Mouse (Mus musculus) limb, embryonic 15.5 days (tissue): ENCODE measurements around the gene Pigw. TPM values are rescaled to one million over a fixed set of nuclear protein-coding genes. Genes with fewer than 3 reads are reported as not detected.
"Not testable (repeated sequence)": the region's sequence is repeated elsewhere in the genome, so short reads cannot be mapped to it uniquely, and the experiment has no call there.

Source experiments
- ATAC-seq: fragments of 200-750 bp; cut with Nextera tagmentation; 2 replicates; pipeline ENCODE4 v1.8.0; 2017; ENCODE audit warnings: low read depth, moderate TSS enrichment; ENCODE audit not compliant: insufficient number of reproducible peaks, low FRiP score, low TSS enrichment
- H3K27ac ChIP-seq: fragments of 300-500 bp; sonication (generic); 2 replicates; pipeline ENCODE4 v1.5.1; 2015; ENCODE audit warnings: moderate library complexity, mild to moderate bottlenecking, inconsistent platforms
- H3K27me3 ChIP-seq: fragments of 300-500 bp; sonication (generic); 2 replicates; pipeline ENCODE4 v1.6.1; 2015; ENCODE audit warnings: inconsistent platforms
- H3K36me3 ChIP-seq: fragments of 300-500 bp; sonication (generic); 2 replicates; pipeline ENCODE4 v1.6.1; 2015; ENCODE audit warnings: inconsistent platforms
- H3K4me1 ChIP-seq: fragments of 300-500 bp; sonication (generic); 2 replicates; pipeline ENCODE4 v1.6.1; 2015; ENCODE audit warnings: inconsistent platforms
- H3K4me2 ChIP-seq: fragments of 300-500 bp; sonication (generic); 2 replicates; pipeline ENCODE4 v1.6.1; 2015; ENCODE audit warnings: mild to moderate bottlenecking, inconsistent platforms
- H3K4me3 ChIP-seq: fragments of 300-500 bp; sonication (generic); 2 replicates; pipeline ENCODE4 v1.5.1; 2015; ENCODE audit warnings: mild to moderate bottlenecking, inconsistent platforms
- H3K9ac ChIP-seq: fragments of 300-500 bp; sonication (generic); 2 replicates; pipeline ENCODE4 v1.6.1; 2015; ENCODE audit warnings: inconsistent platforms
- H3K9me3 ChIP-seq: fragments of 300-500 bp; sonication (generic); 2 replicates; pipeline ENCODE4 v1.6.1; 2016; ENCODE audit warnings: inconsistent platforms
- WGBS: fragments of 180-500 bp; shearing (Covaris S2); methylation state at CpG from one replicate; pipeline ENCODE4 v1.1.7; 2015; 5-methylcytosine and 5-hydroxymethylcytosine counted together
- microRNA-seq: library from miRNA; unstranded; fragments of <30 nt; microRNA quantifications from one replicate; pipeline ENCODE4, GENCODE M21; 2016
- polyA plus RNA-seq: library from polyadenylated mRNA; unstranded; fragments of >200 nt; fragmentation: Nextera tagmentation; extraction: Ambion mirVana; gene quantifications from 2 replicates; pipeline ENCODE4 v1.2.1, GENCODE M21; 2015

Gene Pigw
- polyA plus RNA-seq, 1 experiment from 2014 or later: 2.5 TPM

- no peaks in the 10 kb centered on the region for H3K27me3 ChIP-seq
- no peak overlapping the region for H3K4me3 ChIP-seq
- no peaks in the 10 kb centered on the region for H3K4me1 ChIP-seq
- H3K4me2 ChIP-seq: no peak overlapping the region
- ATAC-seq: no peak
- H3K9ac ChIP-seq: no peak overlapping the region
- peaks cover 65% of the 10 kb centered on the region for H3K36me3 ChIP-seq
- H3K27ac ChIP-seq: no peak overlapping the region
- no peaks in the 10 kb centered on the region for H3K9me3 ChIP-seq
- 96% methylated on average over 15 of the region's 15 CpGs for WGBS
These were observed 33.2 kb downstream of the Pigw start for GRCm38 (mm10) chr11:84846741-84847474.

GRCm38 (mm10) chr11:84839330-84839729, 40.8 kb downstream of the Pigw start:
- Histone ChIP-seq H3K9me3 (no peaks in the 10 kb centered on the region), H3K36me3 (peaks cover 66% of the 10 kb centered on the region), H3K9ac (no peak overlapping the region), H3K4me2 (no peak overlapping the region), H3K4me3 (no peak overlapping the region), H3K4me1 (no peaks in the 10 kb centered on the region), H3K27ac (no peak overlapping the region), H3K27me3 (no peaks in the 10 kb centered on the region)
- no peak for ATAC-seq
- 89% methylated on average over 2 of the region's 2 CpGs for WGBS

GRCm38 (mm10) chr11:84829495-84829894, 50.6 kb downstream of the Pigw start:
- Histone ChIP-seq H3K4me3 (peak overlapping the region; percentile 67), H3K9ac (peak overlapping the region; percentile 55; the same call in 1 of the 2 replicates), H3K36me3 (peaks cover 39% of the 10 kb centered on the region), H3K4me1 (peaks cover 15% of the 10 kb centered on the region), H3K4me2 (peak overlapping the region; percentile 83), H3K27ac (peak overlapping the region; percentile 87)
- not testable (repeated sequence) for H3K27me3 ChIP-seq, ATAC-seq, H3K9me3 ChIP-seq
- WGBS: 73% methylated on average over 11 of the region's 11 CpGs

- H3K4me1 ChIP-seq: peaks cover 15% of the 10 kb centered on the region
- H3K9ac ChIP-seq: peak within 1 kb of the TSS; percentile 55
- under 1% methylated on average over 62 of the region's 62 CpGs for WGBS
- H3K4me3 ChIP-seq: peak within 1 kb of the TSS; percentile 67
- H3K27ac ChIP-seq: peak within 1 kb of the TSS; percentile 87
- H3K9me3 ChIP-seq: no peaks in the 10 kb centered on the region
- H3K36me3 ChIP-seq: peaks cover 33% of the 10 kb centered on the region
- H3K27me3 ChIP-seq: no peaks in the 10 kb centered on the region
- H3K4me2 ChIP-seq: peak within 1 kb of the TSS; percentile 83
- ATAC-seq: peak; percentile 81
These were observed 51.3 kb downstream of the Pigw start, which contains the start of gene Dhrs11 for GRCm38 (mm10) chr11:84828516-84829399. TSS of gene Dhrs11 (minus strand) at chr11:84828994.

GRCm38 (mm10) chr11:84827901-84828503, 52.1 kb downstream of the Pigw start:
- no peaks in the 10 kb centered on the region for H3K9me3 ChIP-seq
- peak overlapping the region; percentile 55; the same call in 1 of the 2 replicates for H3K9ac ChIP-seq
- peaks cover 22% of the 10 kb centered on the region for H3K4me1 ChIP-seq
- peak overlapping the region; percentile 83 for H3K4me2 ChIP-seq
- H3K36me3 ChIP-seq: peaks cover 28% of the 10 kb centered on the region
- H3K27me3 ChIP-seq: no peaks in the 10 kb centered on the region
- peak overlapping the region; percentile 67 for H3K4me3 ChIP-seq
- WGBS: 40% methylated on average over 3 of the region's 3 CpGs
- no peak overlapping the region; the same call in 1 of the 2 replicates for H3K27ac ChIP-seq
- no peak for ATAC-seq

- H3K27ac ChIP-seq: no peak overlapping the region
- peaks cover 23% of the 10 kb centered on the region for H3K4me1 ChIP-seq
- H3K4me3 ChIP-seq: no peak overlapping the region
- H3K27me3 ChIP-seq: no peaks in the 10 kb centered on the region
- H3K4me2 ChIP-seq: no peak overlapping the region
- H3K9me3 ChIP-seq: no peaks in the 10 kb centered on the region
- no peak for ATAC-seq
- peaks cover 26% of the 10 kb centered on the region for H3K36me3 ChIP-seq
- H3K9ac ChIP-seq: no peak overlapping the region
These were observed 52.6 kb downstream of the Pigw start for GRCm38 (mm10) chr11:84827492-84827891.

Small RNA genes within 50 kb of the gene (microRNA-seq; reads per million reads assigned to microRNA genes)
- gene Gm23564: not detected

Other genes with a start within 250 kb of the Pigw start
- 12.2 and 13.8 TPM in 2 replicates for gene Mrm1, start 60.8 kb downstream of the Pigw start, polyA plus RNA-seq
- gene Dhrs11, start 51.3 kb downstream of the Pigw start, polyA plus RNA-seq: 12.8 and 14.3 TPM in 2 replicates
- 63.8 and 64.8 TPM in 2 replicates for gene Ggnbp2, start 9.5 kb downstream of the Pigw start, polyA plus RNA-seq
- 9.9 and 11.6 TPM in 2 replicates for gene Myo19, start 137 bp downstream of the Pigw start, polyA plus RNA-seq
- 51.1 and 51.6 TPM in 2 replicates for gene Znhit3, start 36.1 kb upstream of the Pigw start, polyA plus RNA-seq
- 0.37 TPM in 1 of 2 replicates, not detected in the other for gene Car4, start 77.5 kb upstream of the Pigw start, polyA plus RNA-seq